Mouse (Mus musculus): Measurements from ENCODE around the gene Iffo2. TPM values are rescaled to one million over a fixed set of nuclear protein-coding genes. Genes with fewer than 3 reads are reported as not detected.

Iffo2 gene
- total and polyA plus RNA-seq, 3 experiments: 0.38 to 3.0 (median 0.60) TPM

DNA sequence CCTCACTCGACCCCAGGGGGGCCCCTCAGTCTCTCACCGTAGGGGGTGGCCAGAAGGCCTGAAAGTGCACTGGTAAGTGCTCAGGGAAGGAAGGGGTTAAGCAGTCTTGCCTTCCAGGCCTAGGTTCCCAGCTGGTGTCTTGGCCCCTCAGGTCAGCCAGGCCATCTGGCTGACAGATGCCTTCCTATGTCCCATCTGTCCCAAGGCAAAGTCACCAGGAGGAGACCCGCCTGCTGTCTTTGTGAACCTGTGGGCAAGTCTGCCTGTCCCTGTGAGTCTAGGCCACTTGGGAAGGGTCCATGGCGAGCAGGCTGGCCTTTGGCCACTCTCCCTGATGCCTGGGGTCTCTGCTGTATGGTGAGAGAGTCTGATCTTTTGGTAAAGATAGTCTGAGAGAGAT lies 60.1 kb downstream of the Iffo2 start:
- Histone ChIP-seq H3K27ac (ENCODE audit: insufficient read depth, low read depth) (no peak overlapping the region), H3K4me3 (replicated peaks in 1 of 3; ENCODE audit: low read depth in 2 of 3, low read length in 2 of 3, poor library complexity in 1 of 3) (no peak overlapping the region), H3K36me3 (replicated peaks in 1 of 2; ENCODE audit: control insufficient read depth in 1 of 2, insufficient read depth in 1 of 2, low read length in 1 of 2) (no peaks in the 10 kb centered on the region), H3K9me3 (replicated peaks; ENCODE audit: low read length) (peaks cover 4% of the 10 kb centered on the region), H3K4me1 (ENCODE audit: control insufficient read depth in 1 of 2, insufficient read depth in 2 of 2) (peaks cover 7 to 11% of the 10 kb centered on the region in 2 experiments; a peak in 2 of 4 replicates), H3K9ac (ENCODE audit: insufficient read depth, low read depth) (no peak overlapping the region), H3K79me2 (replicated peaks; ENCODE audit: control insufficient read depth, extremely low read depth, insufficient read depth, poor library complexity, severe bottlenecking) (no peaks in the 10 kb centered on the region), H3K27me3 (replicated peaks) (peaks cover 44% of the 10 kb centered on the region), H3K4me2 (ENCODE audit: insufficient read depth, low read depth, poor library complexity, severe bottlenecking) (no peak overlapping the region)
- TF ChIP-seq RAD21 (IDR thresholded peaks at IDR 0.05; ENCODE audit: low read depth, low read length): no peak
- TF ChIP-seq SIN3A (IDR thresholded peaks at IDR 0.05; ENCODE audit: low read length): no peak
- no peak for DNase-seq (ENCODE audit: extremely low read depth)
- in situ Hi-C loops (cut with MboI; ENCODE audit: low pct_ligation_motif_present, low pct_unique_long_range_greater_than_20kb, low sequenced_read_pairs): no loop called here
- dilution Hi-C loops (cut with MboI; ENCODE audit: extremely low pct_ligation_motif_present, extremely low pct_unique_long_range_greater_than_20kb, low sequenced_read_pairs): no loop called here

DNA sequence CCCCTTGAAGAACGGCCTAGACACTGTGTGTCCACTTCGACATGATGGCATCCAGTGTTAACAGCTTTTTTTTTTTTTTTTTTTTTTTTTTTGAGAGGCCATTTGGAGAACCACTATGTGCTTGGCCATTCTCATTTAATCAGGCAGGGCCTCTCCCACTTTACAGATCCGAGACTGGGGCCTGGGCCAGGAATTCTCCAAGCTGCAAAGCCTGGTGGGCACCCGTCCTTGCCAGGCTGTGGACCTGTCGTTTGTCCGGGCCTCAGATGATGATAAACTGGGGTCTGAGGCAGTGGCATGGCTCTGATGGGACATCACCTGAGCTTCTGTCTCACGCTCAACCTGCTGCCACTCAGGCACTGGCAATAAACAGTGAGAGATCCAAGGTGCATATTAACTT lies 62.5 kb downstream of the Iffo2 start:
- Histone ChIP-seq H3K4me2 (ENCODE audit: insufficient read depth, low read depth, poor library complexity, severe bottlenecking) (no peak overlapping the region), H3K9me3 (replicated peaks; ENCODE audit: low read length) (peaks cover 7% of the 10 kb centered on the region), H3K79me2 (replicated peaks; ENCODE audit: control insufficient read depth, extremely low read depth, insufficient read depth, poor library complexity, severe bottlenecking) (no peaks in the 10 kb centered on the region), H3K36me3 (replicated peaks in 1 of 2; ENCODE audit: control insufficient read depth in 1 of 2, insufficient read depth in 1 of 2, low read length in 1 of 2) (no peaks in the 10 kb centered on the region), H3K27me3 (replicated peaks) (peaks cover 25% of the 10 kb centered on the region), H3K27ac (ENCODE audit: insufficient read depth, low read depth) (no peak overlapping the region), H3K9ac (ENCODE audit: insufficient read depth, low read depth) (no peak overlapping the region), H3K4me1 (ENCODE audit: control insufficient read depth in 1 of 2, insufficient read depth in 2 of 2) (peaks cover 4 to 13% of the 10 kb centered on the region in 2 experiments), H3K4me3 (replicated peaks in 1 of 3; ENCODE audit: low read depth in 2 of 3, low read length in 2 of 3, poor library complexity in 1 of 3) (no peak overlapping the region)
- no peak for DNase-seq (ENCODE audit: extremely low read depth)
- no peak for TF ChIP-seq TCF12 (IDR thresholded peaks at IDR 0.05; ENCODE audit: low read depth, low read length)
- no peak for TF ChIP-seq ZNF384 (IDR thresholded peaks at IDR 0.05; ENCODE audit: low read depth, low read length)
- TF ChIP-seq RAD21 (IDR thresholded peaks at IDR 0.05; ENCODE audit: low read depth, low read length): no peak
- TF ChIP-seq KAT2A (IDR thresholded peaks at IDR 0.05; ENCODE audit: insufficient replicate concordance, low read length): no peak
- TF ChIP-seq MXI1 (IDR thresholded peaks at IDR 0.05; ENCODE audit: low read depth, low read length): no peak
- TF ChIP-seq CTCF (conservative IDR thresholded peaks at IDR 0.05 in 1 of 2, IDR thresholded peaks at IDR 0.05 in 1 of 2; ENCODE audit: low read depth in 2 of 2, low read length in 2 of 2): no peak
- TF ChIP-seq USF2 (conservative IDR thresholded peaks at IDR 0.05; ENCODE audit: low read depth, low read length): no peak
- no peak for TF ChIP-seq POLR2A (IDR thresholded peaks at IDR 0.05; ENCODE audit: low read depth, low read length)
- no peak for TF ChIP-seq USF1 (IDR thresholded peaks at IDR 0.05; ENCODE audit: low read depth, low read length)
- dilution Hi-C loops (cut with MboI; ENCODE audit: extremely low pct_ligation_motif_present, extremely low pct_unique_long_range_greater_than_20kb, low sequenced_read_pairs): no loop called here
- in situ Hi-C loops (cut with MboI; ENCODE audit: low pct_ligation_motif_present, low pct_unique_long_range_greater_than_20kb, low sequenced_read_pairs): no loop called here

DNA sequence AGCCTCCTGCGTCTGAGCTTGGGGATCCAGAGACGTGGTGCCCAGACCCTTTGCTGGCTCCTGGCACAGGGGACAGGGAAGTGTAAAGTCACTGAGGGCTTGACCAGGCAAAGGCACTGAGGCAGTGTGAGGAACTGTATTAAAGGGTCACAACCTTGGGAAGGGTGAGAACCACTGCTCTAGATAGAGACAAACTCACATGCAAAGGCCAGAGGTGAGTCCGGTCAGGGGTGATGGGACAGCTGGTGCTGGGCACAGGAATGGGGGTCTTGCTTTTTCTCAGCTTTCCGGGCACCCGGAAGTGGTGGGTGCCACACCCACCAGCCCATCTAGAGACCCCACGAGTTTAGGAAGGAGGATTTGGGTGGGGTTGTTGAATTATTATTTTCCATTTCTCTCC lies 63.0 kb downstream of the Iffo2 start:
- Histone ChIP-seq H3K4me1 (ENCODE audit: control insufficient read depth in 1 of 2, insufficient read depth in 2 of 2) (peaks cover 8 to 13% of the 10 kb centered on the region in 2 experiments), H3K9me3 (replicated peaks; ENCODE audit: low read length) (peaks cover 7% of the 10 kb centered on the region), H3K27ac (ENCODE audit: insufficient read depth, low read depth) (no peak overlapping the region), H3K79me2 (replicated peaks; ENCODE audit: control insufficient read depth, extremely low read depth, insufficient read depth, poor library complexity, severe bottlenecking) (no peaks in the 10 kb centered on the region), H3K36me3 (replicated peaks in 1 of 2; ENCODE audit: control insufficient read depth in 1 of 2, insufficient read depth in 1 of 2, low read length in 1 of 2) (no peaks in the 10 kb centered on the region), H3K4me3 (replicated peaks in 1 of 3; ENCODE audit: low read depth in 2 of 3, low read length in 2 of 3, poor library complexity in 1 of 3) (no peak overlapping the region), H3K4me2 (ENCODE audit: insufficient read depth, low read depth, poor library complexity, severe bottlenecking) (no peak overlapping the region), H3K9ac (ENCODE audit: insufficient read depth, low read depth) (no peak overlapping the region), H3K27me3 (replicated peaks) (peaks cover 21% of the 10 kb centered on the region)
- dilution Hi-C loops (cut with MboI; ENCODE audit: extremely low pct_ligation_motif_present, extremely low pct_unique_long_range_greater_than_20kb, low sequenced_read_pairs) (no loop called here), in situ Hi-C loops (cut with MboI; ENCODE audit: low pct_ligation_motif_present, low pct_unique_long_range_greater_than_20kb, low sequenced_read_pairs) (no loop called here)
- no peak for TF ChIP-seq USF2 (conservative IDR thresholded peaks at IDR 0.05; ENCODE audit: low read depth, low read length)
- TF ChIP-seq POLR2AphosphoS2 (IDR thresholded peaks at IDR 0.05; ENCODE audit: low read depth, low read length): no peak
- no peak for TF ChIP-seq MXI1 (IDR thresholded peaks at IDR 0.05; ENCODE audit: low read depth, low read length)
- TF ChIP-seq CTCF (conservative IDR thresholded peaks at IDR 0.05 in 1 of 2, IDR thresholded peaks at IDR 0.05 in 1 of 2; ENCODE audit: low read depth in 2 of 2, low read length in 2 of 2): no peak
- TF ChIP-seq JUND (conservative IDR thresholded peaks at IDR 0.05; ENCODE audit: low read depth, low read length): no peak
- TF ChIP-seq ZNF384 (IDR thresholded peaks at IDR 0.05; ENCODE audit: low read depth, low read length): no peak
- TF ChIP-seq MAFK (IDR thresholded peaks at IDR 0.05; ENCODE audit: insufficient replicate concordance, low read length): no peak
- no peak for TF ChIP-seq EP300 (IDR thresholded peaks at IDR 0.05; ENCODE audit: low read length)
- TF ChIP-seq NRF1 (IDR thresholded peaks at IDR 0.05; ENCODE audit: low read depth, low read length): no peak
- no peak for TF ChIP-seq POLR2A (IDR thresholded peaks at IDR 0.05; ENCODE audit: low read depth, low read length)
- no peak for TF ChIP-seq IRF4 (IDR thresholded peaks at IDR 0.05; ENCODE audit: low read depth, low read length)
- no peak for TF ChIP-seq ELF1 (IDR thresholded peaks at IDR 0.05; ENCODE audit: low read depth, low read length)
- TF ChIP-seq MAZ (IDR thresholded peaks at IDR 0.05; ENCODE audit: low read depth, low read length): no peak
- TF ChIP-seq BHLHE40 (IDR thresholded peaks at IDR 0.05; ENCODE audit: low read depth, low read length): no peak
- TF ChIP-seq RCOR1 (conservative IDR thresholded peaks at IDR 0.05; ENCODE audit: low read depth, low read length): no peak
- TF ChIP-seq ETS1 (conservative IDR thresholded peaks at IDR 0.05; ENCODE audit: low read depth, low read length): no peak
- no peak for DNase-seq (ENCODE audit: extremely low read depth)
